Mouse (Mus musculus) heart, adult 18-20 months (tissue): ENCODE measurements at regions not wholly inside any gene's neighbourhood (a gene's known extent, or its start where the extent isn't known, plus 50 kb on each side); places are given as distances from the start of the nearest gene placed in this dataset.
"Not testable (repeated sequence)": the region's sequence is repeated elsewhere in the genome, so short reads cannot be mapped to it uniquely, and the experiment has no call there.

Experiments
- DNase-seq, 2 experiments: peaks; one replicate each; pipeline ENCODE4 v3.0.0; 2021 to 2022; ENCODE audit warnings: mixed read lengths in 1 of 2
- microRNA-seq, 2 experiments: library from miRNA; unstranded; fragments of <30 nt; microRNA quantifications; one replicate each; pipeline ENCODE4 v1.2.0; 2022

- DNase-seq, result not testable (repeated sequence)
Observed at GRCm38 (mm10) chr3:6135754-6136153, 385.1 kb downstream of the Gm8797 start.

GRCm38 (mm10) chr3:6137374-6137773 is 386.8 kb downstream of the Gm8797 start:
- no peak for DNase-seq

GRCm38 (mm10) chr3:6173775-6174174 is 423.2 kb downstream of the Gm8797 start:
- no peak for DNase-seq

DNA sequence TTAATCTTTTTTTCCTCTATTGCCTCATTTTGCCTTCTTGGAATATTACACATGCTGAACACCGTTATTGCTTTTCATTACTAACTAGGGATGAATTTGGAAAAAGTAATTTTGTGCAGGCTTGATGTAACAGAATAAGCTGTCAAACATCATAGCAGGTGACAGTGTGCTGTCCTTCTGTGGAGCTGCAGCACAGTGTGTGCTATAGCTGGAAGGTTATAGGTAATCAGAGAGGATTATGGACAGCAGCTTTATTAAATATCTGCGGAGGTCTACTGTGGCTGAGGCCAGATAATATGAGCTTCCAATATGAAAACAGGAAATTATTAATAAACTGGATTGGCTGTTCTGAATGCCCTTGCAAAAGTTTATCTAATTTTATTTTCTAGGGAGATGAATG is 431.9 kb downstream of the Gm8797 start:
- DNase-seq, result no peak

DNA sequence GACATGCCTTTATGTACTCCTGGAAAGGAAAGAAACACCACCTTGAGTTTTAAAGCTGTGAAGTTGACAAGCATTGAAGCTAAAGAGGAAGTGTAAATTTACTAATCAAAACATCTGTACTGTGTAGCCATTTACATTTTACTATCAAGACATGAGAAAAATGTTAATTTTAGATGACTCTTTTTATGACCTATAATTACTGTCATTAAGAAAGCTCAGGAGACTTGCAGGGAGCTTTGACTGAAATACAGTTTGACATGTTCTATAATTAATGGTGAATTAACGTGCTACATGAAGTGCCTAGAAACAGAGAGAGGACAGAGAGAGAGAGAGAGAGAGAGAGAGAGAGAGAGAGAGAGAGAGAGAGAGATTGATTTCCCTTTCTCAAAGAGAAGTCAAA is 432.8 kb downstream of the Gm8797 start:
- DNase-seq, result no peak

DNA sequence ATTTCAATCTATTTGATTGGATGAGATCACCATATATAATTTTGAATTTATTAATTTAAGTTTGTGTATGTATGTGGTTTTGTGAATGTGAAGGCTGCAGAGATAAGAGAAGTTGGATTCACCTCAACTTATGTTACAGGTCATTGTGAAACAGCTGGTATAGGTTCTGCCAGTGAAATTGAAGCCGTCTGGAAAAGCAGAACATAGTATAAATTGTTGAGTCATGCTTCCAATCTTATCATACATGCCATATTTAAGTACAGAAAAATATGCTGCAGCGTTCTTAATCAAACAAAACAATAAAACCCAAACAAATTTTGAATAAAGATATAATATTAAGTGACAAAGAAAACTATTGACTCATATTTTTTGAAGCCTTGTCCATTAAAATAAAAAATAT is 415.6 kb downstream of the 1700008P02Rik start:
- DNase-seq, result no peak

DNA sequence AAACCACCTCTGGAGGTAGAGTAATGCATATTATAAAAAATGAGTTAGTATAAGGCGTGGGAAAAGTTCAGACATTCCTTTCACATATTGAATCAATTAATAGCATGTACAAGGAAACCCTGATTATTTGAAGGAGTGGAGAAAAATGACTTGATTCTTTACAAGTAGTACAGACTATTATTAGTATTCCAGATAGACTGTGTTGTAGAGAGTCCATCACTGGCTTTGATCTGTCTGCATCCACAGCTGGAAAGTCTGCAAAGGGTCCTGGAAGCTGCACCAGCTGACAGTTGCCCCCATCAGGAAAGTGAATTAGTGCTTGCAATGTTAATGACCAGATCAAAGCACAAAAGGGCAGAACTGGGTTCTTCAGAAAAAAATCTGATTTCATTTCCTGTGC is 391.6 kb downstream of the 1700008P02Rik start:
- no peak for DNase-seq

Small RNA genes lying in the stretch of these regions (microRNA-seq; reads per million reads assigned to microRNA genes)
- gene Gm25144 (0 reads per million in 2 experiments), gene Gm25352 (0 reads per million in 2 experiments)
